Comparison of ENCODE assay signal across 8 mouse cellular contexts in genomic region chr19:55315452-55316108, GRCm38 (mm10). TPM values are rescaled to one million over a fixed set of nuclear protein-coding genes. Genes with fewer than 3 reads are reported as not detected.
DNase-seq lines count a peak whose midpoint lies in the region; ATAC-seq and TF ChIP-seq lines count a peak whose summit lies in the region.

TSS of gene Zdhhc6 (minus strand) at chr19:55316032.

- peak; percentile 88 for DNase-seq in 3134 (ENCODE audit: extremely low read depth, insufficient read length, low spot score)
- DNase-seq in adrenal gland, postnatal 36 days: peak; percentile 89
- DNase-seq in heart, adult 2 months: peak; percentile 88 to 92
- DNase-seq in kidney, adult 2 months: peak; percentile 88
- DNase-seq in left cerebral cortex, postnatal 4 days: peak; percentile 84
- peak; percentile 99 for DNase-seq in midbrain, embryonic 11.5 days (ENCODE audit: low spot score, missing footprints)
- DNase-seq in spleen, postnatal 10 days (ENCODE audit: low spot score in 2 of 2): peak; percentile 90 to 91

- intact Hi-C loops in heart, adult 2 months (cut with DNase I): loop anchor here (2.0 kb wide), 1 partner anchor 63 kb away; no protein-coding TSS in a partner anchor
- intact Hi-C loops in left cerebral cortex, postnatal 4 days (cut with DNase I): no loop called here

- under 1% methylated on average over 59 of the region's 60 CpGs for WGBS in embryonic facial prominence, embryonic 15.5 days
- under 1% methylated on average over 60 of the region's 60 CpGs for WGBS in heart, adult 2 months
- under 1% methylated on average over 60 of the region's 60 CpGs for WGBS in kidney, adult 2 months
- under 1% methylated on average over 60 of the region's 60 CpGs for WGBS in midbrain, embryonic 11.5 days

- peak within 1 kb of the TSS; percentile 92 for H3K4me3 ChIP-seq in embryonic facial prominence, embryonic 15.5 days (replicated peaks)
- H3K4me3 ChIP-seq in heart, adult 2 months: peak within 1 kb of the TSS; percentile 96
- peak within 1 kb of the TSS; percentile 76 for H3K4me3 ChIP-seq in kidney, adult 2 months (ENCODE audit: insufficient read depth, low read depth, low read length)
- peak within 1 kb of the TSS; percentile 67 for H3K4me3 ChIP-seq in midbrain, embryonic 11.5 days (ENCODE audit: low read depth, low read length)

- TF ChIP-seq POLR2A in heart, adult 2 months (IDR thresholded peaks at IDR 0.05; ENCODE audit: insufficient read depth, low read depth, low read length): peak; percentile 69
- peak; percentile 51 for TF ChIP-seq POLR2A in kidney, adult 2 months (IDR thresholded peaks at IDR 0.05; ENCODE audit: low read depth, low read length)

- no peak for TF ChIP-seq CTCF in heart, adult 2 months (IDR thresholded peaks at IDR 0.05)
- no peak for TF ChIP-seq CTCF in kidney, adult 2 months (conservative IDR thresholded peaks at IDR 0.05; ENCODE audit: insufficient read depth, insufficient read length, low read depth, low read length)

- H3K4me2 ChIP-seq in embryonic facial prominence, embryonic 15.5 days (replicated peaks): peak within 1 kb of the TSS; percentile 84
- H3K4me2 ChIP-seq in midbrain, embryonic 11.5 days: peak within 1 kb of the TSS; percentile 68

- H3K4me1 ChIP-seq in embryonic facial prominence, embryonic 15.5 days: peaks cover 28% of the 10 kb centered on the region
- H3K4me1 ChIP-seq in heart, adult 2 months (ENCODE audit: control insufficient read depth, insufficient read depth, low read length): no peaks in the 10 kb centered on the region
- H3K4me1 ChIP-seq in kidney, adult 2 months (ENCODE audit: control insufficient read depth, insufficient read depth, low read length): peaks cover 8% of the 10 kb centered on the region; the same call in 1 of the 2 replicates
- peaks cover 18% of the 10 kb centered on the region for H3K4me1 ChIP-seq in midbrain, embryonic 11.5 days (ENCODE audit: control insufficient read depth, insufficient read depth, low read length)

- H3K27ac ChIP-seq in embryonic facial prominence, embryonic 15.5 days (replicated peaks): peak within 1 kb of the TSS; percentile 91
- peak within 1 kb of the TSS; percentile 94 for H3K27ac ChIP-seq in heart, adult 2 months
- peak within 1 kb of the TSS; percentile 88 for H3K27ac ChIP-seq in kidney, adult 2 months (ENCODE audit: insufficient read depth, low read depth, low read length)
- H3K27ac ChIP-seq in midbrain, embryonic 11.5 days (ENCODE audit: low read depth, low read length): peak within 1 kb of the TSS; percentile 48

- ATAC-seq in embryonic facial prominence, embryonic 15.5 days (ENCODE audit: insufficient number of reproducible peaks, low FRiP score, low TSS enrichment, low read depth): peak; percentile 75; the same call in 1 of the 2 replicates
- ATAC-seq in midbrain, embryonic 11.5 days (ENCODE audit: low FRiP score): peak; percentile 84

- peak within 1 kb of the TSS; percentile 64 for H3K9ac ChIP-seq in embryonic facial prominence, embryonic 15.5 days
- peak within 1 kb of the TSS; percentile 91 for H3K9ac ChIP-seq in heart, adult 2 months (ENCODE audit: low read depth, low read length)
- H3K9ac ChIP-seq in midbrain, embryonic 11.5 days (ENCODE audit: low read length): peak within 1 kb of the TSS; percentile 86

- H3K9me3 ChIP-seq in embryonic facial prominence, embryonic 15.5 days (replicated peaks): no peaks in the 10 kb centered on the region
- no peaks in the 10 kb centered on the region for H3K9me3 ChIP-seq in midbrain, embryonic 11.5 days (ENCODE audit: control insufficient read depth, low read length)

- peaks cover 22% of the 10 kb centered on the region for H3K36me3 ChIP-seq in embryonic facial prominence, embryonic 15.5 days
- peaks cover 5% of the 10 kb centered on the region for H3K36me3 ChIP-seq in heart, adult 2 months (ENCODE audit: control insufficient read depth, insufficient read depth, low read length)
- H3K36me3 ChIP-seq in kidney, adult 2 months (ENCODE audit: control insufficient read depth, insufficient read depth, low read length): peaks cover 1% of the 10 kb centered on the region; the same call in 1 of the 2 replicates
- H3K36me3 ChIP-seq in midbrain, embryonic 11.5 days (ENCODE audit: control insufficient read depth, insufficient read depth, low read length): peaks cover 4% of the 10 kb centered on the region; the same call in 1 of the 2 replicates

- no peaks in the 10 kb centered on the region for H3K79me2 ChIP-seq in heart, adult 2 months (replicated peaks; ENCODE audit: control insufficient read depth, insufficient read depth, low read length)

- TF ChIP-seq EP300 in heart, adult 2 months (IDR thresholded peaks at IDR 0.05; ENCODE audit: insufficient read depth, low read depth, low read length): no peak

- no peaks in the 10 kb centered on the region for H3K27me3 ChIP-seq in embryonic facial prominence, embryonic 15.5 days
- no peaks in the 10 kb centered on the region for H3K27me3 ChIP-seq in heart, adult 2 months (ENCODE audit: control insufficient read depth, insufficient read depth, low read length)
- H3K27me3 ChIP-seq in kidney, adult 2 months (replicated peaks; ENCODE audit: control insufficient read depth, insufficient read depth, low read length): no peaks in the 10 kb centered on the region
- no peaks in the 10 kb centered on the region for H3K27me3 ChIP-seq in midbrain, embryonic 11.5 days (ENCODE audit: control insufficient read depth, insufficient read depth, low read length)

RNA-seq across cellular contexts. Expression of gene Zdhhc6, which starts in this region (rescaled TPM):
- 10 to 100 TPM; 40.1 to 43.1 TPM for total RNA-seq in adrenal gland, postnatal 36 days (2021)
- 78.7 and 80.1 TPM in 2 replicates for polyA plus RNA-seq in embryonic facial prominence, embryonic 15.5 days (2015; fragmentation: Nextera tagmentation; extraction: Ambion mirVana)
- total RNA-seq in heart, adult 2 months (2021): 10 to 100 TPM; 19.6 to 22.1 TPM
- polyA plus RNA-seq in heart, adult 2 months (2012; rRNA removed): 10.4 and 14.1 TPM in 2 replicates
- 22.5 and 29.1 TPM in 2 replicates for polyA plus RNA-seq in kidney, adult 2 months (2012; rRNA removed)
- 10 to 100 TPM; 27.7 to 30.7 TPM for total RNA-seq in left cerebral cortex, postnatal 4 days (2021)
- 112 and 116 TPM in 2 replicates for polyA plus RNA-seq in midbrain, embryonic 11.5 days (2014; fragmentation: Nextera tagmentation; extraction: Ambion mirVana)

Comparison
In these comparisons a context has a peak if more than half of its experiments do, and no peak if none do; other contexts are left out.
1. Peak in every context shown above with its lines: DNase-seq, ATAC-seq, H3K4me3 ChIP-seq and H3K27ac ChIP-seq.